Comparison of ENCODE assay signal across 8 mouse cellular contexts in the genomic region with DNA sequence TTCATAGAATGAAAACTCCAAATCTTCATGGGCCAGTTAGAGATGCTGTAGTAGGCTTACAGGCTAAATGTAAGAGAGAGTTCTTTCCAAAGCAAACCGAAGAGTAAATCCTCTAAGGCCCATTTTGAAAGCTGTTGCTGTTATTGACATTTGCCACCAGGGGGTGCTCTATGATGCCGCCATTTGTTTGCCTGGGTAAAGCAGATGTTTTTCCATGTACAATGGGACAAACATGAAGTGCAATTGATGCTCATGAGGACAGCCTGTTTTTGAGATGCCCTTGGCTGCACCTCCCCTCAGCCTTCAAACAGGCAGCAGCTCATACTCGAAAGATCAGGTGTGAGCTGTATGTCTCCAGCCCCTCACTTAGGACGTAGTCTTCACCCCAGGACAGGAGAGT.
DNase-seq lines count a peak whose midpoint lies in the region; ATAC-seq and TF ChIP-seq lines count a peak whose summit lies in the region.

No protein-coding gene starts in this region.

- H3K27ac ChIP-seq in forebrain, postnatal 0 days (ENCODE audit: low read depth, low read length) = no peak overlapping the region
- H3K27ac ChIP-seq in forebrain, embryonic 12.5 days = no peak overlapping the region
- H3K27ac ChIP-seq in neural tube, embryonic 15.5 days (replicated peaks) = no peak overlapping the region
- H3K27ac ChIP-seq in midbrain, postnatal 0 days (ENCODE audit: low read depth, low read length) = no peak overlapping the region

- no peak for ATAC-seq in forebrain, postnatal 0 days
- ATAC-seq in forebrain, embryonic 12.5 days (ENCODE audit: low FRiP score) = no peak
- no peak for ATAC-seq in neural tube, embryonic 15.5 days (ENCODE audit: low FRiP score)
- no peak for ATAC-seq in midbrain, postnatal 0 days (ENCODE audit: low FRiP score)
- ATAC-seq in activated CD4-positive, CD25-positive, alpha-beta regulatory T cell, adult 4 months = no peak

- H3K4me2 ChIP-seq in forebrain, postnatal 0 days (ENCODE audit: low read depth) = no peak overlapping the region
- H3K4me2 ChIP-seq in forebrain, embryonic 12.5 days = no peak overlapping the region
- H3K4me2 ChIP-seq in neural tube, embryonic 15.5 days = no peak overlapping the region
- H3K4me2 ChIP-seq in midbrain, postnatal 0 days (ENCODE audit: low read depth, low read length, poor library complexity, severe bottlenecking) = no peak overlapping the region

- no peak overlapping the region for H3K9ac ChIP-seq in forebrain, postnatal 0 days
- no peak overlapping the region for H3K9ac ChIP-seq in forebrain, embryonic 12.5 days
- H3K9ac ChIP-seq in neural tube, embryonic 15.5 days (replicated peaks) = no peak overlapping the region
- H3K9ac ChIP-seq in midbrain, postnatal 0 days (replicated peaks; ENCODE audit: low read length, poor library complexity, severe bottlenecking) = no peak overlapping the region

- H3K4me1 ChIP-seq in forebrain, postnatal 0 days (ENCODE audit: insufficient read depth) = peaks cover 11% of the 10 kb centered on the region; the same call in 1 of the 2 replicates
- H3K4me1 ChIP-seq in forebrain, embryonic 12.5 days = peaks cover 20% of the 10 kb centered on the region
- peaks cover 29% of the 10 kb centered on the region for H3K4me1 ChIP-seq in neural tube, embryonic 15.5 days
- peaks cover 5% of the 10 kb centered on the region; the same call in 1 of the 2 replicates for H3K4me1 ChIP-seq in midbrain, postnatal 0 days (ENCODE audit: insufficient read depth, low read length)

- no peaks in the 10 kb centered on the region for H3K9me3 ChIP-seq in forebrain, postnatal 0 days (ENCODE audit: low read length)
- H3K9me3 ChIP-seq in forebrain, embryonic 12.5 days = no peaks in the 10 kb centered on the region
- no peaks in the 10 kb centered on the region for H3K9me3 ChIP-seq in neural tube, embryonic 15.5 days (replicated peaks)
- no peaks in the 10 kb centered on the region for H3K9me3 ChIP-seq in midbrain, postnatal 0 days (ENCODE audit: low read length)

- peaks cover 14% of the 10 kb centered on the region for H3K27me3 ChIP-seq in forebrain, postnatal 0 days (ENCODE audit: insufficient read depth, low read length)
- H3K27me3 ChIP-seq in forebrain, embryonic 12.5 days = peaks cover 39% of the 10 kb centered on the region
- H3K27me3 ChIP-seq in neural tube, embryonic 15.5 days (replicated peaks) = peaks cover 25% of the 10 kb centered on the region
- peaks cover 15% of the 10 kb centered on the region for H3K27me3 ChIP-seq in midbrain, postnatal 0 days (ENCODE audit: insufficient read depth, low read length)

- DNase-seq in forebrain, postnatal 0 days = peak; percentile 71
- DNase-seq in neural tube, embryonic 10.5 days (ENCODE audit: extremely low spot score, low spot score) = peak; percentile 52
- peak; percentile 80 for DNase-seq in brain, embryonic 14.5 days (ENCODE audit: low read depth)
- peak; percentile 82 for DNase-seq in induced T-regulatory cell, adult 2 months (ENCODE audit: low read depth)
- peak; percentile 57 for DNase-seq in midbrain, postnatal 0 days (ENCODE audit: low spot score)

- TF ChIP-seq POLR2A in brain, embryonic 14.5 days (IDR thresholded peaks at IDR 0.05; ENCODE audit: borderline replicate concordance, extremely low read depth, insufficient read depth, insufficient read length, poor library complexity, severe bottlenecking) = no peak

- WGBS in forebrain, postnatal 0 days = 39% methylated on average over 4 of the region's 4 CpGs
- WGBS in forebrain, embryonic 12.5 days = 42% methylated on average over 4 of the region's 4 CpGs
- WGBS in neural tube, embryonic 15.5 days = 43% methylated on average over 4 of the region's 4 CpGs
- 35% methylated on average over 4 of the region's 4 CpGs for WGBS in midbrain, postnatal 0 days

- TF ChIP-seq CTCF in forebrain, postnatal 0 days (IDR thresholded peaks at IDR 0.05; ENCODE audit: low read depth) = peak; percentile 84
- TF ChIP-seq CTCF in brain, embryonic 14.5 days (IDR thresholded peaks at IDR 0.05; ENCODE audit: borderline replicate concordance, extremely low read depth, insufficient read depth, insufficient read length) = peak; percentile 79; the same call in 1 of the 2 replicates
- TF ChIP-seq CTCF in midbrain, postnatal 0 days (IDR thresholded peaks at IDR 0.05) = peak; percentile 91

- H3K36me3 ChIP-seq in forebrain, postnatal 0 days (ENCODE audit: insufficient read depth) = no peaks in the 10 kb centered on the region
- no peaks in the 10 kb centered on the region for H3K36me3 ChIP-seq in forebrain, embryonic 12.5 days (replicated peaks)
- no peaks in the 10 kb centered on the region for H3K36me3 ChIP-seq in neural tube, embryonic 15.5 days
- no peaks in the 10 kb centered on the region; the same call in 1 of the 2 replicates for H3K36me3 ChIP-seq in midbrain, postnatal 0 days (ENCODE audit: insufficient read depth, low read length)

- no peak overlapping the region for H3K4me3 ChIP-seq in forebrain, postnatal 0 days (ENCODE audit: low read depth, low read length)
- no peak overlapping the region for H3K4me3 ChIP-seq in forebrain, embryonic 12.5 days (replicated peaks)
- H3K4me3 ChIP-seq in neural tube, embryonic 15.5 days (replicated peaks) = no peak overlapping the region
- H3K4me3 ChIP-seq in midbrain, postnatal 0 days (ENCODE audit: low read depth, low read length) = no peak overlapping the region
